Mouse (Mus musculus): ENCODE measurements around the gene N4bp2l2.
"Not testable (repeated sequence)": the region's sequence is repeated elsewhere in the genome, so short reads cannot be mapped to it uniquely, and the experiment has no call there.

DNA sequence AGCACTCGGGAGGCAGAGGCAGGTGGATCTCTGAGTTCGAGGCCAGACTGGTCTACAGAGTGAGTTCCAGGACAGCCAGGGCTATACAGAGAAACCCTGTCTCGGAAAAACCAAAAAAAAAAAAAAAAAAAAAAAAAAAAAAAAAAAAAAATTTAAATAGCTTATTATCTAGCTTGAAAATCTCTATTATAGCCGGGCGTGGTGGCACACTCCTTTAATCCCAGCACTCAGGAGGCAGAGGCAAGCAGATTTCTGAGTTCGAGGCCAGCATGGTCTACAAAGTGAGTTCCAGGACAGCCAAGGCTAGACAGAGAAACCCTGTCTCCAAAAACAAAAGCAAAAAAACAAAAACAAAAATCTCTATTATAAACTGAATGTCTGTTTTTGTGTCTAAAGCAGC lies 6.6 kb downstream of the N4bp2l2 start:
- TF ChIP-seq POLR2A (IDR thresholded peaks at IDR 0.05; ENCODE audit: borderline replicate concordance, insufficient read depth, low read length); CTCF (IDR thresholded peaks at IDR 0.05; ENCODE audit: borderline replicate concordance, insufficient read depth, low read depth, low read length): not testable (repeated sequence)

Data from cerebellum, adult 2 months (tissue).